Mouse (Mus musculus) right cerebral cortex, postnatal 10 days (tissue): Measurements from ENCODE around the gene Zranb3.
"Not testable (repeated sequence)": the region's sequence is repeated elsewhere in the genome, so short reads cannot be mapped to it uniquely, and the experiment has no call there.

Experiments
- DNase-seq, 2 experiments: peaks; one replicate each; pipeline ENCODE4 v3.0.0; 2021; ENCODE audit warnings: low spot score in 2 of 2

The Zranb3 gene

DNA sequence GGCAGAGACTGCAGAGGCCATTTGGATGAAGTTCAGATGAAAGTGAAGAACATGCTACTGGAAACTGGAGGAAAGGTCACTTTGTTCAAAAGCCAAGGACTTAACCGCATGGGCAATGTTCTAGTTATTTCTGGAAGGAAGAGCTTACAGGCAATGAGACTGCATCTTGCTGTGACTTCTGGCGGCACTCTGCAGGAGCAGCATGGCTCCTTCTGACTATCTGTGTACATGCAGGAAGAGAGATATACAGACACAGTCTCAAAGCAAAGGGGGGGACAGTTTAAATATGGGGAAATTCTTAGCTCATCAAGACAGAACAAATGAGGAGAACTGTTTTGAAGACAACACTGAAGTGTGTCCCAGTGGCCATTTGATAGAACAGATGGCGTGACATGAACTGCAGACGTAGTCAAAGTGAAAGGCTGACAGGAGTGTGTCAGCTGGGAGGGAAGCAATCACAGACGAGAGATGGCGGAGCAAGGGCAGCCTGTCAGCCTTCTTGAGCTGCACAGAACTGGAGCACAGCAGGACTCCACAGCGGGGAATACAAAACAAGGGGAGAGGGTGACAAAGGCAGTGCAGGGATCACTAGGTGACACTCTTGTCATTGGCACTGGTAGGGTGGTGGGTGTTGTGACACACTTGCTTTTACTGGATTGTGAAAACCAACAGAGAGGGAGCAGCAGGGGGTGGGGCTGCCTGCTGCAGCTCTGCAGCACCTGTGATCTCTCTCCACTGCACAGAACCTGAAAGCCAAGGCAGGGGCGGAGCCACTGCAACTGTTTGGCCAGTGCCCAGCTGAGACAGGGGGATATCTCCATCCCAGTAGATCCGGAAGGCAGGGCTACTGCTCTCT is 112.7 kb downstream of the Zranb3 start:
- peak; percentile 33 to 51 for DNase-seq

DNA sequence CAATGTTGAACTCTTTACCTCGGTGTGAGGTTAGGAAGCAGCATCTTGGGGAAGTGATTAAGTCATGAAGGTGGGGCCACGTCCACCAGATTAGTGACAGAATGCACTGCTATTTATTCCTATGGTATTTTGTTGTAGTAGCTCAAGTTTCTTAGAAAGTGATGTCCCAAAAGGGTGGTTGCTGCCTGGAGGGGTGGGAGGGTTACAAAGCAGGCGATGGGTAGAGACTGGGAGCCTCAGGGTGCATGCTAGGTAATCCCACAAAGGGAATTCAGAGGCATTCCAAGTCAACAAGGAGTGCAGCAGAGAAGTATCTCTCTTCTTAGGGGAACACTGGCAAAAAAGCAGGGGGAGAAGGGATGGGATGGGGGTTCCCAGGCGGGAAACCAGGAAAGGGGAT is 113.5 kb downstream of the Zranb3 start:
- no peak for DNase-seq

DNA sequence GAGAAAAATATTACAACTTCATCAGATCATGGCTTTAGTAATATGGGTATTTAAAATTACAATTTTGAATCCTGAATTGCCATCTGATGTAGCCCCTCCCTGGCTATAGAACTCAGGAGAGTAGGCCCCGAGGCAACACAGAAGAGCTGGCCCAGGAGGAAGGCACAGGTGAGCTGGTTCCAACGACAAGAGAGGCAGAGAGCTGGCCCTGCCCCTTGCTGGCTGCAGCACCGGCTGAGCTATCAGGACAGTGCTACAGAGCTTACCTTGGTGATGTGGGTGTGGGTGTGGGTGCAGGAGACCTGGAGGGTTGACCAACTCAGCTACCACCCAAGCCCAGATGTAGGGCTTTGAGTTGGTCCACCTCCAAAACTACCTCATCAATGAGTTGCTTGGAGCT is 114.6 kb downstream of the Zranb3 start:
- no peak for DNase-seq

GRCm38 (mm10) chr1:127985391-127985790 is 117.5 kb downstream of the Zranb3 start:
- no peak for DNase-seq

- DNase-seq, result no peak
Observed at GRCm38 (mm10) chr1:127983274-127983993, 119.4 kb downstream of the Zranb3 start.

DNA sequence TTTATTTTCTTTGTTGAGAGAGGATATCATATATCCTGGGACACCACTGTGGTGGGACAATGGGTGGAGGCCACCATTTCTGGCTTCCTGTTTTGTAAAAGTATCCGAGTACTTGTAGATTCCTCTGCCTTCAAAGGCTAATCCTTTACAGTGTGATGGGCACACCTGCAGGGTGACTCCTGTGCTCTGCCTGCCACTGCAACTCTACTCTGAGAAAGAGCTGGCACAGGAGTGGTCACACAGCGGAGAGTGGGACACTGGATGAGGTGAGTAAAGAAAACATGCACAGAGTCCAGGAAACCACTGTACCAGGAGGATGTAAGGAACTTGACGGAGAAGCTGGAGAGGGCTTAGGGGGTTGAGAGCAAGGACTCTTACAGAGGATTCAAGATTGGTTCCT is 120.6 kb downstream of the Zranb3 start:
- DNase-seq, result no peak

DNA sequence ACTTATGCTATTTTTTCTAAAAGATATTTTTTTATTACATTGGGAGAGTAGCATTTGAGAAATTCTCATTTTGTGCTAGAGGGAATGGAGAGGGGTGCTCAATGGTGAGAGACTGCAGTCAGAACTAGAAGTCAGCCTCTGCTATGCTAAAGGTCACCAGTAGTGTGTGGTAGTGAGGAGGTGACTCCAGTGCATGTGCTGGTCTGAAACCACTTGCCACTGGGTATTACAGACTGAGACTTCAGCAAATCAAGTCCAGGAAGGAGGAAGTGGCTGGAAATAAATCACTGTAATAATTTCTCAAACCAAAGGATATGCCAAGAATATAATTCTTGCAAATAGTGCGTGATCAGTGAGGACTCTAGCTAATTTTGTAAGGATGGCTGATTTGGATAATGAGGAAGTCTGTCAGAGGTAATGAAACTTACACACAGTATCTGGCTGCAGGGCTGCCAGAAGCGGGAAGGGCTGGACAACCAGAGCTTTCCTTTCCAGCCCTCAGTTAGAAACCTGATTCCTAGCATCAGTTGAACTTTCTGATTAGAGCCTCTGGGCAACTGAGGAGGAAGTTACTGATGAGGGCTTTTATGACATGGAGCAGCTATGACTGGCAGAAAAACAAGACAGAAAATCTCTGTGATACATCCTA is 121.8 kb downstream of the Zranb3 start:
- DNase-seq, result no peak

- no peak for DNase-seq
Observed at GRCm38 (mm10) chr1:127978125-127978524, 124.7 kb downstream of the Zranb3 start.

- DNase-seq, result no peak
Observed at GRCm38 (mm10) chr1:127976106-127976505, 126.7 kb downstream of the Zranb3 start.

- peak in 1 of 2 experiments; percentile 77 for DNase-seq
Observed at GRCm38 (mm10) chr1:127975676-127976075, 127.2 kb downstream of the Zranb3 start.

GRCm38 (mm10) chr1:127974082-127974481 is 128.8 kb downstream of the Zranb3 start:
- DNase-seq, result no peak

GRCm38 (mm10) chr1:127970870-127971269 is 132.0 kb downstream of the Zranb3 start:
- no peak for DNase-seq

DNA sequence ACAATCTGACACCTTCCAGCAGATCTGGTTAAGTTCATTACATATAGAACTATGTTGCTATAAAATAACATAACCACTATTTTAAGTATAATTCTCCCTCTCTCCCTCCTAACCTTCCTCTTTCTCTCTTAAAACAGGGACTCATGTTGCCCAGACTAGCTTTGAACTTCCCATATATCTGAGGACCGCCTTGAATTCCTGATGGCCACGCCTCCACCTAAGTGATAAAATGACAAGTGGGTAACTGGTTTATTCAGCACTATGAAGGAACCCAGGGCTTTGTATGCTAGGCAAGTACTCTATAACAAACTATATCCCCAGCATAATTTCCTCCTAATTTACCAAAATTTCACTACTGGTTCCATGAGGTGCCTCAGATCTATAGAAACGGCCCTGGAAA is 139.5 kb downstream of the Zranb3 start:
- no peak for DNase-seq

DNA sequence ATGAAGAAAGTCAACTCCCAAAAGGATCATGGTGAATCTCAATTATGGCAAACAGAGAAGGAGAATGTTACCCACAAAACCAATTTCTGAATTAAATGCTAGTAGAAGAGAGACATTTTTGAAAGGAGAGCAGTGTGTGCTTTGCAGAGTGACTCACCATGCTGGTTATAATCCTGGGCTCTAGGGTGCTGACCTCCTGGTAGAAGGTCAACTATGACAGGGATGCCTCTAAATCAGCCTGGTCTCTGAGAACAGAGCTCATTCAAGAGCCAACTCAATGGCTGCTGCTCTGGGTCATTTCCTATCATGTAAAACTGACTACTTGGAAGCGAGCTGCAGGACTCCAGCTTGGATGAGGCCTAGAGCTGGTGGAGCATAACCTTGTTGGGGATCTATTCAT is 141.7 kb downstream of the Zranb3 start:
- DNase-seq, result no peak

DNA sequence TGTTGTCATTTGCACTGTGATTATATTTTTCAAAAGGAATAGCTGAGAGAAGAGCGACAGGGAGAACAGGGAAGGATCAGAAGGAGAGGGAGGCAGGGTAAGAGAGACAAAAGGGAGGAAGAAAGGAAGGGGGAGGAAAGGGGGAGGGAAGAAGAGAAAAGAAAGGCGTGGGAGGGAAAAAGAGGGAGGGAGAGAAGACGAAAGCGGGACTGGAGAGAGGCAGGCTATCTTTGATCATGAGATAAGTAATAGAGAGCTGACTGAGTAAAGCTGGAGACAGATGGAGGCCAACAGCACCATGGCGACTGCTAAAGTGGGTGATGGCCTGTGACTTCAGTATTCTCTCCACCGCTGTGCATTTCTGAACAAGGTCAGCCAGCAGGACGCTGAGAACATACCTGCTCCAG is 143.5 kb downstream of the Zranb3 start:
- no peak for DNase-seq

DNA sequence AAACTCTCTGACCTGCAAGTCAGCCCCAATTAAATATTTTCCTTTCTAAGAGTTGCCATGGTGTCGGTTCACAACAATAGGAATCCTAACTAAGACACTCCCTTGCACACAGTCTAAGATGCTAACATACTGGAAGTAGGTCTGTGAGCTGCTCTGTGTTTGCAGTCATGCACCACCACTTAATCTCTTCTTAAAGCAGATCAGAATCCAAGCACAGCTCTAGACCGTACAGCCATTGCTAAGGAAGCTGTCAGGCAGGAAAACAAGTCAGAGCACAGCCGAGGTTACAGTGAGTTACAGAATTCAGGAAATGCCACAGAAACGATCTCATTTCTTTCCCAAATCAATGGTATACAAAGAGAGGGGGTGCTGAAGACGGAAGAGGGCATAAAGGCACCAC is 144.0 kb downstream of the Zranb3 start:
- DNase-seq, result no peak

- no peak for DNase-seq
Observed at GRCm38 (mm10) chr1:127956524-127956923, 146.3 kb downstream of the Zranb3 start.

- DNase-seq, result peak in 1 of 2 experiments; percentile 71
Observed at GRCm38 (mm10) chr1:127954800-127955199, 148.0 kb downstream of the Zranb3 start.

DNA sequence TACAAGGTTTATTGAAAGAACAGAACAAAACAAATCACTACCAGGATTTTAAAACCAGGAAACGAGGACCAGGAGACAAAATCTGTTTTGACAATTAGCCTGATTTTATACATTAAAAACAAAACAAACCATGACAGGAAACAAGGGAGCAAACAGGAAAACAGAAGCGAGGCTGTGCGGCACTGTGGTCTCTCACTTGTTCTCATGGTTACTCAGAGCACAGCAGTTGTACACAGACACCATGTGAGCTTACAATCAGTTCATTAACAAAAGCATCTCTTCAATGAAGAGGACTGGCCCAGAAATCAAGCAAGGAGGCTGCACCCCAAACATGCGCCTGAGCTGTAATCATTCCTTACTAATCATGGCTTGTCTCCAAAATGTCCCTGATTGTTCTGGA is 148.6 kb downstream of the Zranb3 start:
- DNase-seq, result not testable (repeated sequence)

- no peak for DNase-seq
Observed at GRCm38 (mm10) chr1:127952276-127952675, 150.6 kb downstream of the Zranb3 start.

DNA sequence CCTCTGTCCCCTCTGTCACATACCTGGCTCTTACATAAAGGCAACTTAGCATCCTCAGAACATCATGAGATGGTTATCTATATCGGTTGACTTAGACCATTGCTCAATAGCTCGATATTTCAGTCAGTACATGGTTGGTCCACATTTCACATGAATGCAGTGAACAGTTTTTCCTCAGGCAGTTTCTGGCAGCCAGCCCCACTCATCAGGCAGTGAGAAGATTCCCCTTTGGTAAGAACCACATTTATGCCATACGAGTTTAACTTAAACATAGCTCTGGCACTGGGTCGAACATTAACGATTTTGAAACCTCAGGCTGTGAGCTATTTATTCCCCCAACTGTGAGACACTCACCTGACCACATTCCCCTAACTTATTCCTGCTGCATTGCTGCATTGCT is 154.1 kb downstream of the Zranb3 start:
- DNase-seq, result peak; percentile 74 to 80

- DNase-seq, result no peak
Observed at GRCm38 (mm10) chr1:127946615-127947249, 156.1 kb downstream of the Zranb3 start.
